Mouse (Mus musculus): ENCODE data around the gene Taf6. TPM values are rescaled to one million over a fixed set of nuclear protein-coding genes. Genes with fewer than 3 reads are reported as not detected.
A peak's percentile ranks its signal among the peaks of the same experiment; 100 is the strongest.

Gene Taf6
- polyA plus RNA-seq, 1 experiment from 2014 or later, result 109 TPM

MicroRNA genes within 50 kb of the gene (microRNA counts, 519-probe panel; counts per million panel counts)
- 4,818 counts per million, percentile 89 among the panel's probes with 10 or more counts for microRNA mmu-miR-106b
- 6,624 counts per million, percentile 99 among the panel's probes with 10 or more counts for microRNA mmu-miR-25
- 5,104 counts per million, percentile 92 among the panel's probes with 10 or more counts for microRNA mmu-miR-93

Small RNA genes lying within 50 kb of the gene (microRNA-seq; reads per million reads assigned to microRNA genes)
- gene Mir106b, result 11,549 reads per million, percentile 96 among the genes with 10 or more reads in this experiment
- 796 reads per million, percentile 72 among the genes with 10 or more reads in this experiment for gene Mir25
- 19,582 reads per million, percentile 97 among the genes with 10 or more reads in this experiment for gene Mir93

Other genes starting within 250 kb of the Taf6 start
- 0.17 and 0.74 TPM in 2 replicates for gene Gjc3, start 224.4 kb downstream of the Taf6 start, polyA plus RNA-seq (2016; fragmentation: Nextera tagmentation; extraction: Ambion mirVana)
- not detected in 2 replicates for gene Azgp1, start 205.9 kb downstream of the Taf6 start, polyA plus RNA-seq (2016; fragmentation: Nextera tagmentation; extraction: Ambion mirVana)
- gene Smok3a, start 166.2 kb downstream of the Taf6 start, polyA plus RNA-seq (2016; fragmentation: Nextera tagmentation; extraction: Ambion mirVana), result not detected in 2 replicates
- gene Smok3b, start 166.0 kb downstream of the Taf6 start, polyA plus RNA-seq (2016; fragmentation: Nextera tagmentation; extraction: Ambion mirVana), result not detected in 2 replicates
- gene Smok3c, start 134.3 kb downstream of the Taf6 start, polyA plus RNA-seq (2016; fragmentation: Nextera tagmentation; extraction: Ambion mirVana), result not detected in 2 replicates
- 37.3 and 41.7 TPM in 2 replicates for gene Zkscan1, start 102.4 kb downstream of the Taf6 start, polyA plus RNA-seq (2016; fragmentation: Nextera tagmentation; extraction: Ambion mirVana)
- gene Zscan21, start 70.5 kb downstream of the Taf6 start, polyA plus RNA-seq (2016; fragmentation: Nextera tagmentation; extraction: Ambion mirVana), result 93.8 and 95.8 TPM in 2 replicates
- 34.2 and 35.9 TPM in 2 replicates for gene Zfp113, start 31.7 kb downstream of the Taf6 start, polyA plus RNA-seq (2016; fragmentation: Nextera tagmentation; extraction: Ambion mirVana)
- gene Cops6, start 26.4 kb downstream of the Taf6 start, polyA plus RNA-seq (2016; fragmentation: Nextera tagmentation; extraction: Ambion mirVana), result 270 and 286 TPM in 2 replicates
- gene Ap4m1, start 15.4 kb downstream of the Taf6 start, polyA plus RNA-seq (2016; fragmentation: Nextera tagmentation; extraction: Ambion mirVana), result 25.7 and 28.6 TPM in 2 replicates
- 179 and 180 TPM in 2 replicates for gene Mcm7, start 15.0 kb downstream of the Taf6 start, polyA plus RNA-seq (2016; fragmentation: Nextera tagmentation; extraction: Ambion mirVana)
- gene Cnpy4, start within 50 bp of the Taf6 start, polyA plus RNA-seq (2016; fragmentation: Nextera tagmentation; extraction: Ambion mirVana), result 45.8 and 46.3 TPM in 2 replicates
- gene Mblac1, start 6.9 kb upstream of the Taf6 start, polyA plus RNA-seq (2016; fragmentation: Nextera tagmentation; extraction: Ambion mirVana), result 10.9 and 12.8 TPM in 2 replicates
- not detected in 2 replicates for gene Nxpe5, start 38.4 kb upstream of the Taf6 start, polyA plus RNA-seq (2016; fragmentation: Nextera tagmentation; extraction: Ambion mirVana)
- gene Lamtor4, start 68.0 kb upstream of the Taf6 start, polyA plus RNA-seq (2016; fragmentation: Nextera tagmentation; extraction: Ambion mirVana), result 54.0 and 60.7 TPM in 2 replicates
- 18.9 and 20.4 TPM in 2 replicates for gene BC037034, start 76.6 kb upstream of the Taf6 start, polyA plus RNA-seq (2016; fragmentation: Nextera tagmentation; extraction: Ambion mirVana)
- 3.6 and 4.4 TPM in 2 replicates for gene Gal3st4, start 85.4 kb upstream of the Taf6 start, polyA plus RNA-seq (2016; fragmentation: Nextera tagmentation; extraction: Ambion mirVana)
- gene Gm43720, start 92.5 kb upstream of the Taf6 start, polyA plus RNA-seq (2016; fragmentation: Nextera tagmentation; extraction: Ambion mirVana), result 0.12 and 0.23 TPM in 2 replicates
- 164 and 168 TPM in 2 replicates for gene Gpc2, start 92.6 kb upstream of the Taf6 start, polyA plus RNA-seq (2016; fragmentation: Nextera tagmentation; extraction: Ambion mirVana)
- gene Stag3, start 92.8 kb upstream of the Taf6 start, polyA plus RNA-seq (2016; fragmentation: Nextera tagmentation; extraction: Ambion mirVana), result 4.6 and 6.9 TPM in 2 replicates
- gene Pvrig, start 154.5 kb upstream of the Taf6 start, polyA plus RNA-seq (2016; fragmentation: Nextera tagmentation; extraction: Ambion mirVana), result not detected in 2 replicates